ENCODE assay signal across 8 mouse cellular contexts in genomic region chrX:100767885-100768626, GRCm38 (mm10). TPM values are rescaled to one million over a fixed set of nuclear protein-coding genes. Genes with fewer than 3 reads are reported as not detected.
DNase-seq lines count a peak whose midpoint lies in the region; ATAC-seq and TF ChIP-seq lines count a peak whose summit lies in the region.

No protein-coding gene starts in this region.

- DNase-seq in kidney, postnatal 0 days (ENCODE audit: low spot score) = no peak
- no peak for DNase-seq in kidney, postnatal 4 days
- DNase-seq in cerebellum, adult 9-10 months = peak; percentile 47
- DNase-seq in hindbrain, embryonic 11.5 days (ENCODE audit: low spot score) = no peak
- peak; percentile 34 for DNase-seq in midbrain, embryonic 14.5 days
- DNase-seq in adrenal gland, postnatal 10 days = no peak
- no peak for DNase-seq in spleen, postnatal 14 days (ENCODE audit: low spot score in 2 of 2)
- DNase-seq in thymus, postnatal 25 days = no peak

- H3K27me3 ChIP-seq in kidney, postnatal 0 days (ENCODE audit: insufficient read depth, low read length) = no peaks in the 10 kb centered on the region
- H3K27me3 ChIP-seq in hindbrain, embryonic 11.5 days (ENCODE audit: control insufficient read depth, insufficient read depth, low read length) = no peaks in the 10 kb centered on the region
- H3K27me3 ChIP-seq in midbrain, embryonic 14.5 days (ENCODE audit: control insufficient read depth, insufficient read depth, low read length) = no peaks in the 10 kb centered on the region

- peak; percentile 46 for ATAC-seq in kidney, postnatal 0 days (replicated peaks; ENCODE audit: low FRiP score, low read depth)
- ATAC-seq in hindbrain, embryonic 11.5 days (ENCODE audit: low FRiP score) = peak; percentile 66
- ATAC-seq in midbrain, embryonic 14.5 days (ENCODE audit: low FRiP score, low TSS enrichment) = peak; percentile 69

- H3K27ac ChIP-seq in kidney, postnatal 0 days = no peak overlapping the region
- peak overlapping the region; percentile 54; the same call in 1 of the 2 replicates for H3K27ac ChIP-seq in hindbrain, embryonic 11.5 days (ENCODE audit: low read depth, low read length)
- H3K27ac ChIP-seq in midbrain, embryonic 14.5 days (replicated peaks; ENCODE audit: low read depth, low read length) = peak overlapping the region; percentile 82

- no peak for TF ChIP-seq CTCF in kidney, postnatal 0 days (IDR thresholded peaks at IDR 0.05; ENCODE audit: low read depth)

- no peaks in the 10 kb centered on the region for H3K36me3 ChIP-seq in kidney, postnatal 0 days (ENCODE audit: insufficient read depth, low read length)
- H3K36me3 ChIP-seq in hindbrain, embryonic 11.5 days (ENCODE audit: control insufficient read depth, insufficient read depth, low read length) = no peaks in the 10 kb centered on the region
- peaks cover 2% of the 10 kb centered on the region; the same call in 1 of the 2 replicates for H3K36me3 ChIP-seq in midbrain, embryonic 14.5 days (ENCODE audit: control insufficient read depth, insufficient read depth, low read length)

- no peaks in the 10 kb centered on the region for H3K9me3 ChIP-seq in kidney, postnatal 0 days (replicated peaks; ENCODE audit: low read length)
- H3K9me3 ChIP-seq in hindbrain, embryonic 11.5 days (ENCODE audit: control insufficient read depth, low read length) = no peaks in the 10 kb centered on the region
- H3K9me3 ChIP-seq in midbrain, embryonic 14.5 days (ENCODE audit: control insufficient read depth, low read length) = no peaks in the 10 kb centered on the region

- WGBS in kidney, postnatal 0 days = 39% methylated on average over 36 of the region's 36 CpGs
- 30% methylated on average over 19 of the region's 36 CpGs for WGBS in hindbrain, embryonic 11.5 days
- WGBS in midbrain, embryonic 14.5 days = 34% methylated on average over 29 of the region's 36 CpGs

- H3K4me1 ChIP-seq in kidney, postnatal 0 days (replicated peaks; ENCODE audit: insufficient read depth, low read length) = no peaks in the 10 kb centered on the region
- H3K4me1 ChIP-seq in hindbrain, embryonic 11.5 days (replicated peaks; ENCODE audit: control insufficient read depth, insufficient read depth, low read length) = no peaks in the 10 kb centered on the region
- no peaks in the 10 kb centered on the region for H3K4me1 ChIP-seq in midbrain, embryonic 14.5 days (ENCODE audit: control insufficient read depth, insufficient read depth, low read length)

- H3K4me2 ChIP-seq in kidney, postnatal 0 days (ENCODE audit: low read length) = peak overlapping the region; percentile 63
- H3K4me2 ChIP-seq in hindbrain, embryonic 11.5 days (replicated peaks; ENCODE audit: low read depth, low read length) = peak overlapping the region; percentile 72
- H3K4me2 ChIP-seq in midbrain, embryonic 14.5 days (ENCODE audit: low read length) = peak overlapping the region; percentile 55

- H3K4me3 ChIP-seq in kidney, postnatal 0 days (replicated peaks; ENCODE audit: low read depth, low read length) = peak overlapping the region; percentile 31
- peak overlapping the region; percentile 51 for H3K4me3 ChIP-seq in hindbrain, embryonic 11.5 days (ENCODE audit: low read depth, low read length)
- peak overlapping the region; percentile 59 for H3K4me3 ChIP-seq in midbrain, embryonic 14.5 days (replicated peaks; ENCODE audit: low read depth, low read length)

- H3K9ac ChIP-seq in kidney, postnatal 0 days (ENCODE audit: low read depth, low read length) = no peak overlapping the region
- H3K9ac ChIP-seq in hindbrain, embryonic 11.5 days (ENCODE audit: low read depth, low read length) = peak overlapping the region; percentile 55
- peak overlapping the region; percentile 72 for H3K9ac ChIP-seq in midbrain, embryonic 14.5 days (replicated peaks; ENCODE audit: low read length)

RNA-seq across cellular contexts. Expression of gene Dlg3, which starts 0.5 kb away (rescaled TPM):
- polyA plus RNA-seq in kidney, postnatal 0 days (2015; fragmentation: Nextera tagmentation; extraction: Ambion mirVana) = 1.8 and 1.9 TPM in 2 replicates
- polyA plus RNA-seq in hindbrain, embryonic 11.5 days (2014; fragmentation: Nextera tagmentation; extraction: Ambion mirVana) = 8.1 and 13.8 TPM in 2 replicates
- polyA plus RNA-seq in midbrain, embryonic 14.5 days (2014; fragmentation: Nextera tagmentation; extraction: Ambion mirVana) = 13.0 and 14.8 TPM in 2 replicates
- total RNA-seq in adrenal gland, postnatal 10 days (2021) = 10 to 100 TPM; 20.2 to 29.0 TPM

RNA-seq across cellular contexts. Expression of gene Gdpd2, which starts 38.4 kb away (rescaled TPM):
- polyA plus RNA-seq in kidney, postnatal 0 days (2015; fragmentation: Nextera tagmentation; extraction: Ambion mirVana) = 0.94 and 1.3 TPM in 2 replicates
- polyA plus RNA-seq in hindbrain, embryonic 11.5 days (2014; fragmentation: Nextera tagmentation; extraction: Ambion mirVana) = 12.8 and 15.6 TPM in 2 replicates
- polyA plus RNA-seq in midbrain, embryonic 14.5 days (2014; fragmentation: Nextera tagmentation; extraction: Ambion mirVana) = 31.0 and 31.1 TPM in 2 replicates
- total RNA-seq in adrenal gland, postnatal 10 days (2021) = 1 to 10 TPM in 1 of 2 experiments, under 1 TPM in 1; 0.69 to 1.2 TPM

Comparison
In these comparisons a context has a peak if more than half of its experiments do, and no peak if none do; other contexts are left out.
1. DNase-seq: peak in cerebellum, adult 9-10 months (single experiment) and midbrain, embryonic 14.5 days (single experiment); none in kidney, postnatal 0 days (single experiment), kidney, postnatal 4 days (0 of 2), hindbrain, embryonic 11.5 days (single experiment), adrenal gland, postnatal 10 days (single experiment), spleen, postnatal 14 days (0 of 2) and thymus, postnatal 25 days (single experiment).
2. Peak in every context shown above with its lines, with median percentiles within 50 percentile points of each other: ATAC-seq, H3K4me2 ChIP-seq and H3K4me3 ChIP-seq.